Mouse (Mus musculus): ENCODE results near the gene Hist1h2bh. TPM values are rescaled to one million over a fixed set of nuclear protein-coding genes. Genes with fewer than 3 reads are reported as not detected.
A peak's percentile ranks its signal among the peaks of the same experiment; 100 is the strongest.
"Not testable (repeated sequence)": the region's sequence is repeated elsewhere in the genome, so short reads cannot be mapped to it uniquely, and the experiment has no call there.

Gene Hist1h2bh
- polyA plus RNA-seq, 1 experiment from 2014 or later = 0.79 TPM

GRCm38 (mm10) chr13:23537006-23537710, 6.0 kb downstream of the Hist1h2bh start:
- Histone ChIP-seq H3K9ac (ENCODE audit: low read length) (no peak overlapping the region), H3K4me3 (ENCODE audit: low read depth, low read length) (no peak overlapping the region; the same call in 1 of the 2 replicates), H3K27me3 (ENCODE audit: control insufficient read depth, insufficient read depth, low read length) (no peaks in the 10 kb centered on the region), H3K4me1 (ENCODE audit: control insufficient read depth, insufficient read depth, low read length) (peaks cover 11% of the 10 kb centered on the region), H3K9me3 (ENCODE audit: control insufficient read depth, low read length) (no peaks in the 10 kb centered on the region), H3K27ac (replicated peaks; ENCODE audit: low read depth, low read length) (no peak overlapping the region), H3K4me2 (ENCODE audit: low read depth, severe bottlenecking) (peak overlapping the region; percentile 75; the same call in 1 of the 2 replicates), H3K36me3 (ENCODE audit: control insufficient read depth, insufficient read depth, low read length) (no peaks in the 10 kb centered on the region)
- 81% methylated on average over 3 of the region's 3 CpGs for WGBS
- DNase-seq (ENCODE audit: low spot score) = no peak
- ATAC-seq (ENCODE audit: insufficient number of reproducible peaks, low FRiP score, low TSS enrichment, low read depth) = no peak

GRCm38 (mm10) chr13:23536076-23536822, 6.9 kb downstream of the Hist1h2bh start:
- H3K4me1 ChIP-seq (ENCODE audit: control insufficient read depth, insufficient read depth, low read length) = peaks cover 11% of the 10 kb centered on the region
- no peaks in the 10 kb centered on the region for H3K27me3 ChIP-seq (ENCODE audit: control insufficient read depth, insufficient read depth, low read length)
- peak overlapping the region; percentile 47 for H3K4me3 ChIP-seq (ENCODE audit: low read depth, low read length)
- H3K27ac ChIP-seq (replicated peaks; ENCODE audit: low read depth, low read length) = peak overlapping the region; percentile 94
- no peak for DNase-seq (ENCODE audit: low spot score)
- peak overlapping the region; percentile 70 for H3K9ac ChIP-seq (ENCODE audit: low read length)
- no peaks in the 10 kb centered on the region for H3K36me3 ChIP-seq (ENCODE audit: control insufficient read depth, insufficient read depth, low read length)
- 23% methylated on average over 7 of the region's 7 CpGs for WGBS
- peak overlapping the region; percentile 75 for H3K4me2 ChIP-seq (ENCODE audit: low read depth, severe bottlenecking)
- no peaks in the 10 kb centered on the region for H3K9me3 ChIP-seq (ENCODE audit: control insufficient read depth, low read length)
- no peak for ATAC-seq (ENCODE audit: insufficient number of reproducible peaks, low FRiP score, low TSS enrichment, low read depth)

DNA sequence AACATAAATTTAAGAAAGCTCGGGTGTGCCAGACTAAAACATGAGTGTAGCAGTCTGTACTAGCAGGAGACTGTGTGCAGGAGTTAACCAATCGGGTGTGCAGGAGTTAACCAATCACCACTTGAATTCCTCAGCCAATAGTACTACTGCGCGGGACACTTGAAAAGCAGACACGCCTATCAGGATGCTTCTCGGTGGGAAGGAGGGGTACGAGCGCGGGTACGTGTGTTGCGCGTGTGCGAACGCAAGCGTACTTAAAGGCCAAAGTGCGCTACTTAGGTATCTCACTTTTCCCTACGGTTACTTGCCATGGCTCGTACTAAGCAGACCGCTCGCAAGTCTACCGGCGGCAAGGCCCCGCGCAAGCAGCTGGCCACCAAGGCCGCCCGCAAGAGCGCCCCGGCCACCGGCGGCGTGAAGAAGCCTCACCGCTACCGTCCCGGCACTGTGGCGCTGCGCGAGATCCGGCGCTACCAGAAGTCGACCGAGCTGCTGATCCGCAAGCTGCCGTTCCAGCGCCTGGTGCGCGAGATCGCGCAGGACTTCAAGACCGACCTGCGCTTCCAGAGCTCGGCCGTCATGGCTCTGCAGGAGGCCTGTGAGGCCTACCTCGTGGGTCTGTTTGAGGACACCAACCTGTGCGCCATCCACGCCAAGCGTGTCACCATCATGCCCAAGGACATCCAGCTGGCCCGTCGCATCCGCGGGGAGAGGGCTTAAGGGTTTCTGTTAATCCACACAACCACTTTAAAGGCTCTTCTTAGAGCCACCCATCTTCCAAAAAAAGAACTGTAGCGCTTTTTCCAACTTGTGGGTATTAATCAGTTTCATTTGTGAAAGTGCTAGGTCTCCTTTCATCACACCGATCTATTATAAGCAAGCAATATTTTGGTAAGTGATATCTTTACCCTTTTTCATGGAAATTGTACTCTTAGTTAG, 7.8 kb downstream of the Hist1h2bh start, which contains the start of gene Hist1h3g:
TSS of gene Hist1h3g (plus strand) at position 286 of the 939 bp plus-strand sequence.
- under 1% methylated on average over 43 of the region's 62 CpGs for WGBS
- H3K27me3 ChIP-seq (ENCODE audit: control insufficient read depth, insufficient read depth, low read length); H3K36me3 ChIP-seq (ENCODE audit: control insufficient read depth, insufficient read depth, low read length); H3K9me3 ChIP-seq (ENCODE audit: control insufficient read depth, low read length): not testable (repeated sequence)
- H3K27ac ChIP-seq (replicated peaks; ENCODE audit: low read depth, low read length) = peak within 1 kb of the TSS; percentile 94
- peak; percentile 90 for DNase-seq (ENCODE audit: low spot score)
- H3K4me3 ChIP-seq (ENCODE audit: low read depth, low read length) = peak within 1 kb of the TSS; percentile 47
- H3K4me2 ChIP-seq (ENCODE audit: low read depth, severe bottlenecking) = peak within 1 kb of the TSS; percentile 75
- peak; percentile 92 for ATAC-seq (ENCODE audit: insufficient number of reproducible peaks, low FRiP score, low TSS enrichment, low read depth)
- H3K4me1 ChIP-seq (ENCODE audit: control insufficient read depth, insufficient read depth, low read length) = peaks cover 11% of the 10 kb centered on the region
- peak within 1 kb of the TSS; percentile 84 for H3K9ac ChIP-seq (ENCODE audit: low read length)

- Histone ChIP-seq H3K4me1 (ENCODE audit: control insufficient read depth, insufficient read depth, low read length) (peaks cover 11% of the 10 kb centered on the region), H3K4me2 (ENCODE audit: low read depth, severe bottlenecking) (peak overlapping the region; percentile 75), H3K9me3 (ENCODE audit: control insufficient read depth, low read length) (no peaks in the 10 kb centered on the region), H3K27ac (replicated peaks; ENCODE audit: low read depth, low read length) (peak overlapping the region; percentile 94), H3K36me3 (ENCODE audit: control insufficient read depth, insufficient read depth, low read length) (no peaks in the 10 kb centered on the region), H3K4me3 (ENCODE audit: low read depth, low read length) (peak overlapping the region; percentile 47), H3K9ac (ENCODE audit: low read length) (peak overlapping the region; percentile 84), H3K27me3 (ENCODE audit: control insufficient read depth, insufficient read depth, low read length) (no peaks in the 10 kb centered on the region)
- 1% methylated on average over 15 of the region's 15 CpGs for WGBS
- peak; percentile 70 for DNase-seq (ENCODE audit: low spot score)
- peak; percentile 8 for ATAC-seq (ENCODE audit: insufficient number of reproducible peaks, low FRiP score, low TSS enrichment, low read depth)
Measured at GRCm38 (mm10) chr13:23534368-23535131, 8.6 kb downstream of the Hist1h2bh start.

- H3K27me3 ChIP-seq (ENCODE audit: control insufficient read depth, insufficient read depth, low read length); H3K9me3 ChIP-seq (ENCODE audit: control insufficient read depth, low read length); H3K36me3 ChIP-seq (ENCODE audit: control insufficient read depth, insufficient read depth, low read length): not testable (repeated sequence)
- H3K4me3 ChIP-seq (ENCODE audit: low read depth, low read length) = peak within 1 kb of the TSS; percentile 47
- WGBS = under 1% methylated on average over 23 of the region's 53 CpGs
- peak within 1 kb of the TSS; percentile 94 for H3K27ac ChIP-seq (replicated peaks; ENCODE audit: low read depth, low read length)
- peak within 1 kb of the TSS; percentile 75 for H3K4me2 ChIP-seq (ENCODE audit: low read depth, severe bottlenecking)
- H3K9ac ChIP-seq (ENCODE audit: low read length) = peak within 1 kb of the TSS; percentile 84
- DNase-seq (ENCODE audit: low spot score) (peak; percentile 87), ATAC-seq (ENCODE audit: insufficient number of reproducible peaks, low FRiP score, low TSS enrichment, low read depth) (peak; percentile 53; the same call in 1 of the 2 replicates)
- peaks cover 15% of the 10 kb centered on the region for H3K4me1 ChIP-seq (ENCODE audit: control insufficient read depth, insufficient read depth, low read length)
Measured at GRCm38 (mm10) chr13:23533560-23534367, 9.4 kb downstream of the Hist1h2bh start, which contains the start of gene Hist1h2af. Gene Hist1h2af, plus strand, starts transcription at chr13:23533906.

DNA sequence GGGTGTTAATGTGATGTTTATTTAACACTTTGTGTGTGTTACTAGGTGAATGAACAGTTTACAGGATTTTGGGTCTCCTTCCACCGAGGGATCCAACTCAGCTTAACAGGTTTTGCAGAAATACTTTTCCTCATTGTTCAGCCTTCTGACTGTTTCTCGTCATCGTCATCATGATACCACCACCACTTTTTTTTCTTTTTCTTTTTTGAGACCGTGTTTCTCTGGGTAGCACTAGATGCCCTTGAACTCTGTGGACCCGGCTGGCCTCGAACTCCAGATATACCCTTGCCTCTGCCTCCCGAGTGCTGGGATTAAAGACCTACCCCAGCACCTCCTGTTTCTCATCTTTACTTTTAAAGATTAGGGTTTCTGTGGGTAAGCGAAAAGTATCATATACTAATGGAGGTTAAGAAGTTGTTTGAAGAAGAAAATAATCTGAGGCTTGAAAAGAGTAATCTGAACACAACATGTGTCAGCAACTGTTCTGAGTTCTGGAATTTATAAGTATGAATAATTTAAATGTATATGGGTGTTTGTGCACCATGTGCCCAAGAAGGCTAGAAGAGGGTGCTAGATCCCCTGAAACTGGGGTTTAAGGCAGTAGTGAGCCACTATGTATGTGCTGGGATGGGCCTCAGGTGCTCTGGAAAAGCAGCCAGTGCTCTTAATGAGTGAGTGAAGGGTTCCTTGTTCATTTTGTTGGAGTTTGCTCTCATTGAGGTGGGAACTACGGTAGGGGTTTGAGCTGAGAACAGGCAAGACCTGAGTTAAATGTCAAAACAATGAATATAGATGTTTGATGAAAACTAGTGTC, 10.7 kb downstream of the Hist1h2bh start:
- Histone ChIP-seq H3K9me3 (ENCODE audit: control insufficient read depth, low read length) (no peaks in the 10 kb centered on the region), H3K27ac (replicated peaks; ENCODE audit: low read depth, low read length) (peak overlapping the region; percentile 94), H3K4me1 (ENCODE audit: control insufficient read depth, insufficient read depth, low read length) (peaks cover 15% of the 10 kb centered on the region), H3K36me3 (ENCODE audit: control insufficient read depth, insufficient read depth, low read length) (no peaks in the 10 kb centered on the region), H3K9ac (ENCODE audit: low read length) (peak overlapping the region; percentile 88), H3K27me3 (ENCODE audit: control insufficient read depth, insufficient read depth, low read length) (no peaks in the 10 kb centered on the region), H3K4me3 (ENCODE audit: low read depth, low read length) (peak overlapping the region; percentile 53), H3K4me2 (ENCODE audit: low read depth, severe bottlenecking) (peak overlapping the region; percentile 75)
- WGBS = 27% methylated on average over 9 of the region's 9 CpGs
- peak; percentile 68 for DNase-seq (ENCODE audit: low spot score)
- ATAC-seq (ENCODE audit: insufficient number of reproducible peaks, low FRiP score, low TSS enrichment, low read depth) = no peak

Data from limb, embryonic 11.5 days (tissue).